Mouse (Mus musculus) megakaryocyte, embryonic 14.5 days (primary cell): ENCODE data around the gene Gpx2.

Source experiments
- FLI1 ChIP-seq: IDR thresholded peaks from 2 replicates; pipeline ENCODE4 v1.6.1; 2012; ENCODE audit warnings: low read length, inconsistent platforms, mixed read lengths
- GATA1 ChIP-seq: IDR thresholded peaks from 3 replicates; pipeline ENCODE4 v1.6.1; 2012; ENCODE audit warnings: mixed read lengths, low read length, inconsistent platforms, borderline replicate concordance

DNA sequence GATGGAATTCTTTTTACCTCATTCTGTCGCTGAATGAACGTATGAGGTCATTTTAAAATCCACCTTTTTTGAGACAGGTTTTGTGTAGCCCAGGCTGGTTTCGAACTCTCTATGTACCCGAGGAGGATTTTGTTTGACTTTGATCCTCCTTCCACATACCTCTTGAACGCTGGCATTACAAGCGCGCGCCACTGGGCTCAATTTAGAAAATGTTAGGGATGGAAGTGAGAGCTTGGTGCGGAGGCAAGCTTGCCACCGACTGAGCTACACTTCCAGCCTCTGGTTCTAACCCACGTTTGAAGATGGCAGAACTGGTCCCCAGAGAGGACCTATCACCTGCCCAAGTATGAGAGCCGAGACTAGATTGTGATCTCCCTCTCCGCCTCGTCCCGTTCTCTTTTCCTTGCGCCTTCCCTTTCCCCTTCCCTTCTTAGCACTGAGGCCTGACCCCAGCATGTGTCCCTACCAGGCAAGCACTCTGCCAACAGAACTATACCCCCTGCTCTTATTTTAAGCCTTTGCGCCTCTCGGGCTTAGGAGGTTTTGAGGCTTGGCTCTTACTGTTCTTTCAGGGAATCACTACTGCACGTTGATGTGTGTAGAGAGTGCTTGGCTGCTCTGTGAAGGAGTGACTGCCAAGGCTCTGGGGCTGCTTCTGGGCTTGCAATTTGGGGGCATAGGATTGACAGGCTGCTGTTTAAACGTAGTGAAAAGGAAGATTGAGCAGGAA is 29.3 kb downstream of the Gpx2 start:
- TF ChIP-seq FLI1 (no peak), GATA1 (no peak)
